Mouse (Mus musculus) cerebellum, adult 2 months (tissue): ENCODE results near the gene Ankrd6. TPM values are rescaled to one million over a fixed set of nuclear protein-coding genes. Genes with fewer than 3 reads are reported as not detected.

Experiments used
- DNase-seq, 2 experiments: peaks; one replicate each; pipeline ENCODE4 v3.0.0; 2021
- H3K27ac ChIP-seq: fragments of 200-500 bp; 2 replicates; pipeline ENCODE4 v1.5.1; 2012; ENCODE audit warnings: low read length, control low read depth, inconsistent platforms; ENCODE audit not compliant: insufficient read depth
- H3K27me3 ChIP-seq: fragments of 200-500 bp; 2 replicates; pipeline ENCODE4 v1.6.1; 2012; ENCODE audit warnings: inconsistent platforms, mild to moderate bottlenecking, low read length, moderate library complexity; ENCODE audit not compliant: control insufficient read depth, insufficient read depth
- H3K4me1 ChIP-seq: fragments of 200-500 bp; 2 replicates; pipeline ENCODE4 v1.6.1; 2011; ENCODE audit warnings: low read length; ENCODE audit not compliant: control insufficient read depth, insufficient read depth
- H3K4me3 ChIP-seq: fragments of 200-500 bp; replicated peaks from 2 replicates; pipeline ENCODE3; 2011; ENCODE audit warnings: mild to moderate bottlenecking, low read depth, low read length, control low read depth; ENCODE audit not compliant: insufficient read depth
- CTCF ChIP-seq: fragments of 200-500 bp; IDR thresholded peaks from 2 replicates; pipeline ENCODE4 v1.5.1; 2011; ENCODE audit warnings: low read depth, mild to moderate bottlenecking, control low read depth, low read length, moderate library complexity, borderline replicate concordance; ENCODE audit not compliant: insufficient read depth
- POLR2A ChIP-seq: fragments of 200-500 bp; IDR thresholded peaks from 2 replicates; pipeline ENCODE4 v1.6.1; 2011; ENCODE audit warnings: low read length, control low read depth, borderline replicate concordance; ENCODE audit not compliant: insufficient read depth
- WGBS: fragments of 180-500 bp; shearing (Covaris S2); methylation state at CpG from one replicate; pipeline ENCODE4 v1.1.7; 2018; 5-methylcytosine and 5-hydroxymethylcytosine counted together
- polyA plus RNA-seq: library from polyadenylated mRNA; depleted of rRNA; stranded (reverse); fragments of >200 nt; gene quantifications from 2 replicates; pipeline ENCODE4 v1.2.3, GENCODE M21; 2012

Gene Ankrd6
- polyA plus RNA-seq, 1 experiment: 9.4 TPM

DNA sequence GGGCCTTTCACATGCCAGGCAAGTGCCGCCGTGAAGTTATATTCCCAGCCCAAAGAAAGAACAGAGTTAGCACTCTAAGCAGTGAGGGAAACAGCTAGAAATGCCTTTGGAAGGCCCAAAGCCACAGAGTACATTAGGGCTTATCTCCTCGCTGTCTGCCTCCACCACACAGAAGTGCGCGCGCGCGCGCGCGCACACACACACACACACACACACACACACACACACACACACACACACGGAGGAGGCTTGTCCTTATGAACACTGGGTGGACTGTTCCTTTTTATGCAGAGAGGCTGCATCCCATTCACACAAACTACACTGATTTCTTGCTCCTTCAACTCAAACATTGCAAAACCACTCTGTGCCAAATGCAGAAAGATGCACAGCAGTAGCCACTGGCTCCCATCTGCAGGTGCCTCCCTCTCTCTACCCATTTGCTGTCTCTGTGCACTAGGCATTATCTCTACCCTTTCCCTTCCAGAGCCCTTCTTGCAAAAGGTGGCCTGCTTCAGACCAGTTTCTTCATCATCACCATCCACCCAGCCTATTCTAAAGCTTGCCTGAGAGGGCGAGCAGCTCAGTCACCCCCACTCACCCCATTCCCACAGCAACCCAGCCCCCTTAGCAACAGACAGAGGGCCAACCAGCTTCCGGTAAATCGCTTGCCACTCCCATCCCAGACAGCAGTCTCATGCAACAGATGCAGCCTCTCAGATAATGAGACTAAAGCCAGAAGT lies 88.5 kb downstream of the Ankrd6 start:
- no peak for TF ChIP-seq CTCF
- no peak for TF ChIP-seq POLR2A
- 80% methylated on average over 15 of the region's 15 CpGs for WGBS
- Histone ChIP-seq H3K27ac (no peak overlapping the region), H3K4me1 (peaks cover 10% of the 10 kb centered on the region), H3K27me3 (no peaks in the 10 kb centered on the region), H3K4me3 (no peak overlapping the region)
- DNase-seq: no peak

GRCm38 (mm10) chr4:32860184-32860965 lies 90.3 kb downstream of the Ankrd6 start:
- WGBS: 20% methylated on average over 18 of the region's 18 CpGs
- peak in 1 of 2 experiments; percentile 17 for DNase-seq
- TF ChIP-seq POLR2A (no peak), CTCF (no peak)
- Histone ChIP-seq H3K27ac (no peak overlapping the region), H3K4me3 (no peak overlapping the region), H3K4me1 (peaks cover 10% of the 10 kb centered on the region), H3K27me3 (no peaks in the 10 kb centered on the region)

DNA sequence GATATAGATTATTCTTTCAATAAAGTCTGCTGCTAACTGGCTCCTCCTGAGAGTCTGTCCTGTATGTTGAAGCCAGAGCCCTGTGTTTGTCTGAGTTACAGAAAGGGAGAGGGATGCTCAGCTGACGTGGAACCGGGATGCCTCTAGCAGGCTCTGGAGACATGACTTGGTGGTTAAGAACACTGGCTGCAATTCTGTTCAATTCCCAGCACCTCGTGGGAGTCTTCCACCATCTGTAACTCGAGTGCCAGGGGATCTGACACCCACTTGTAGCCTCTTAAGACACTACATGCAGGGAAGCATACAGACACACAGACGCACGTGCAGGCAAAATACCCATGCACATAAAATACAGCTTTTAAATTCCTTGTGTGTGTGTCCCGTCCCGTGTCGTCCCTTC lies 95.1 kb downstream of the Ankrd6 start:
- no peak for DNase-seq
- WGBS: 69% methylated on average over 9 of the region's 9 CpGs
- H3K27me3 ChIP-seq: no peaks in the 10 kb centered on the region

GRCm38 (mm10) chr4:32854956-32855355 lies 95.7 kb downstream of the Ankrd6 start:
- WGBS: 96% methylated on average over 4 of the region's 4 CpGs
- Histone ChIP-seq H3K4me1 (no peaks in the 10 kb centered on the region; the same call in 1 of the 2 replicates), H3K4me3 (no peak overlapping the region), H3K27ac (no peak overlapping the region), H3K27me3 (no peaks in the 10 kb centered on the region)
- DNase-seq: no peak
- TF ChIP-seq POLR2A: no peak
- no peak for TF ChIP-seq CTCF

More for the DNA sequence above, 95.1 kb downstream of the Ankrd6 start:
- H3K4me3 ChIP-seq: no peak overlapping the region
- peaks cover 4% of the 10 kb centered on the region; the same call in 1 of the 2 replicates for H3K4me1 ChIP-seq
- no peak overlapping the region for H3K27ac ChIP-seq
- TF ChIP-seq POLR2A: no peak
- TF ChIP-seq CTCF: no peak

- WGBS: 59% methylated on average over 5 of the region's 5 CpGs
- no peak overlapping the region for H3K27ac ChIP-seq
- no peak for DNase-seq
- TF ChIP-seq POLR2A: no peak
- no peak for TF ChIP-seq CTCF
- no peaks in the 10 kb centered on the region for H3K27me3 ChIP-seq
- no peak overlapping the region for H3K4me3 ChIP-seq
- no peaks in the 10 kb centered on the region; the same call in 1 of the 2 replicates for H3K4me1 ChIP-seq
These were observed 96.9 kb downstream of the Ankrd6 start for GRCm38 (mm10) chr4:32853609-32854188.

- Histone ChIP-seq H3K4me3 (no peak overlapping the region), H3K4me1 (no peaks in the 10 kb centered on the region; the same call in 1 of the 2 replicates), H3K27me3 (no peaks in the 10 kb centered on the region), H3K27ac (no peak overlapping the region)
- no peak for TF ChIP-seq CTCF
- TF ChIP-seq POLR2A: no peak
- DNase-seq: no peak
- 37% methylated on average over 6 of the region's 6 CpGs for WGBS
These were observed 97.8 kb downstream of the Ankrd6 start for GRCm38 (mm10) chr4:32852819-32853218.

DNA sequence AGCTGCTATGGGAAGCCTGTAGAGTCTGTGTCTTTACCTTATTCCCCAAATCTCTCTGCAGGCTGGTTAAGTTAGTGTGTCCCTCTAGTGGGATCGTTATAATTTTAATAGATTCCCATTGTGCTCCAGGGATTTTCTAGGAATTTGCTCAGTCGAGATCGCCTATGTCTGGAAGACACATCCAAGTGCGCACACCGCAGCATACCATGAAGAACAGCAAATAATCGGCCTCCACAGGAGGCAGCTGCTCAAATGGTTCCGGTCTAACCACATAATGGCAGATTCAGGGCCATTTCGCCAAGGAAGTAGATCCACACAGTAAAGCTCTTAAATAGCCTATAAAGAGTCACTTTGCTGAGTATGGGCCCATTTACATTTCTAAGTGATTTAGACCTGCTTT lies 98.3 kb downstream of the Ankrd6 start:
- 60% methylated on average over 8 of the region's 8 CpGs for WGBS

More for the DNA sequence above, 98.3 kb downstream of the Ankrd6 start:
- TF ChIP-seq CTCF (no peak), POLR2A (no peak)
- H3K27me3 ChIP-seq: no peaks in the 10 kb centered on the region
- no peak overlapping the region for H3K4me3 ChIP-seq
- no peak overlapping the region for H3K27ac ChIP-seq
- DNase-seq: no peak
- no peaks in the 10 kb centered on the region; the same call in 1 of the 2 replicates for H3K4me1 ChIP-seq
